Mouse (Mus musculus): ENCODE measurements at regions not wholly inside any gene's neighbourhood (a gene's known extent, or its start where the extent isn't known, plus 50 kb on each side); places are given as distances from the start of the nearest gene placed in this dataset.
"Not testable (repeated sequence)": the region's sequence is repeated elsewhere in the genome, so short reads cannot be mapped to it uniquely, and the experiment has no call there.

GRCm38 (mm10) chr15:60333573-60334306 is 317.3 kb upstream of the 4933412E24Rik start:
- Histone ChIP-seq H3K4me3 (no peak overlapping the region), H3K9me3 (no peaks in the 10 kb centered on the region), H3K4me1 (replicated peaks) (0 out of 2 replicates have a peak, but pooled peaks cover 6% of the 10 kb centered on the region), H3K9ac (no peak overlapping the region), H3K36me3 (no peaks in the 10 kb centered on the region), H3K27me3 (peaks cover 43% of the 10 kb centered on the region), H3K4me2 (no peak overlapping the region), H3K27ac (replicated peaks) (no peak overlapping the region)
- peak; percentile 27; the same call in 1 of the 2 replicates for ATAC-seq (ENCODE audit: low read depth)
- 19% methylated on average over 5 of the region's 5 CpGs for WGBS

- ATAC-seq (ENCODE audit: low read depth): no peak
- H3K4me2 ChIP-seq: no peak overlapping the region
- WGBS: 91% methylated on average over 2 of the region's 2 CpGs
- no peaks in the 10 kb centered on the region for H3K36me3 ChIP-seq
- no peak overlapping the region for H3K27ac ChIP-seq (replicated peaks)
- H3K9me3 ChIP-seq: no peaks in the 10 kb centered on the region
- no peak overlapping the region for H3K4me3 ChIP-seq
- no peaks in the 10 kb centered on the region for H3K27me3 ChIP-seq
- no peaks in the 10 kb centered on the region for H3K4me1 ChIP-seq (replicated peaks)
- H3K9ac ChIP-seq: no peak overlapping the region
Observed at GRCm38 (mm10) chr15:60317577-60317976, 301.2 kb upstream of the 4933412E24Rik start.

GRCm38 (mm10) chr15:60315210-60315609 is 298.8 kb upstream of the 4933412E24Rik start:
- WGBS: 61% methylated on average over 5 of the region's 5 CpGs
- H3K27ac ChIP-seq (replicated peaks): no peak overlapping the region
- H3K4me1 ChIP-seq (replicated peaks): no peaks in the 10 kb centered on the region
- H3K36me3 ChIP-seq: no peaks in the 10 kb centered on the region
- H3K9me3 ChIP-seq: no peaks in the 10 kb centered on the region
- no peak for ATAC-seq (ENCODE audit: low read depth)
- H3K27me3 ChIP-seq: no peaks in the 10 kb centered on the region
- no peak overlapping the region for H3K4me2 ChIP-seq
- no peak overlapping the region for H3K4me3 ChIP-seq
- H3K9ac ChIP-seq: no peak overlapping the region

- ATAC-seq (ENCODE audit: low read depth): no peak
- H3K9ac ChIP-seq: no peak overlapping the region
- H3K4me3 ChIP-seq: no peak overlapping the region
- H3K27ac ChIP-seq (replicated peaks): no peak overlapping the region
- 65% methylated on average over 3 of the region's 3 CpGs for WGBS
- no peaks in the 10 kb centered on the region for H3K36me3 ChIP-seq
- H3K9me3 ChIP-seq: no peaks in the 10 kb centered on the region
- H3K4me1 ChIP-seq (replicated peaks): 0 out of 2 replicates have a peak, but pooled peaks cover 4% of the 10 kb centered on the region
- no peaks in the 10 kb centered on the region for H3K27me3 ChIP-seq
- no peak overlapping the region for H3K4me2 ChIP-seq
Observed at GRCm38 (mm10) chr15:60309909-60310308, 293.5 kb upstream of the 4933412E24Rik start.

- Histone ChIP-seq H3K27ac (replicated peaks) (no peak overlapping the region), H3K4me3 (no peak overlapping the region), H3K4me1 (replicated peaks) (0 out of 2 replicates have a peak, but pooled peaks cover 4% of the 10 kb centered on the region), H3K9ac (no peak overlapping the region), H3K27me3 (no peaks in the 10 kb centered on the region), H3K36me3 (no peaks in the 10 kb centered on the region), H3K9me3 (no peaks in the 10 kb centered on the region), H3K4me2 (no peak overlapping the region)
- no peak for ATAC-seq (ENCODE audit: low read depth)
- WGBS: 56% methylated on average over 1 of the region's 1 CpGs
Observed at GRCm38 (mm10) chr15:60308968-60309367, 292.6 kb upstream of the 4933412E24Rik start.

GRCm38 (mm10) chr15:60308126-60308525 is 291.7 kb upstream of the 4933412E24Rik start:
- WGBS: 77% methylated on average over 2 of the region's 2 CpGs
- ATAC-seq (ENCODE audit: low read depth): no peak
- Histone ChIP-seq H3K27ac (replicated peaks) (no peak overlapping the region), H3K4me2 (no peak overlapping the region), H3K36me3 (no peaks in the 10 kb centered on the region), H3K9me3 (no peaks in the 10 kb centered on the region), H3K9ac (no peak overlapping the region), H3K4me3 (no peak overlapping the region), H3K4me1 (replicated peaks) (0 out of 2 replicates have a peak, but pooled peaks cover 4% of the 10 kb centered on the region), H3K27me3 (no peaks in the 10 kb centered on the region)

- WGBS: 74% methylated on average over 4 of the region's 4 CpGs
- no peak for ATAC-seq (ENCODE audit: low read depth)
- no peak overlapping the region for H3K4me3 ChIP-seq
- no peak overlapping the region for H3K27ac ChIP-seq (replicated peaks)
- H3K9me3 ChIP-seq: no peaks in the 10 kb centered on the region
- no peaks in the 10 kb centered on the region for H3K27me3 ChIP-seq
- 0 out of 2 replicates have a peak, but pooled peaks cover 4% of the 10 kb centered on the region for H3K4me1 ChIP-seq (replicated peaks)
- no peaks in the 10 kb centered on the region for H3K36me3 ChIP-seq
- H3K4me2 ChIP-seq: no peak overlapping the region
- H3K9ac ChIP-seq: no peak overlapping the region
Observed at GRCm38 (mm10) chr15:60303501-60303900, 287.1 kb upstream of the 4933412E24Rik start.

GRCm38 (mm10) chr15:60301939-60302338 is 285.5 kb upstream of the 4933412E24Rik start:
- 85% methylated on average over 4 of the region's 4 CpGs for WGBS
- H3K27me3 ChIP-seq: no peaks in the 10 kb centered on the region

GRCm38 (mm10) chr15:60285321-60285720 is 268.9 kb upstream of the 4933412E24Rik start:
- H3K36me3 ChIP-seq: no peaks in the 10 kb centered on the region
- no peak overlapping the region for H3K4me2 ChIP-seq
- no peaks in the 10 kb centered on the region for H3K27me3 ChIP-seq
- H3K9ac ChIP-seq: no peak overlapping the region
- no peak overlapping the region for H3K4me3 ChIP-seq
- no peaks in the 10 kb centered on the region for H3K4me1 ChIP-seq (replicated peaks)
- 18% methylated on average over 4 of the region's 4 CpGs for WGBS
- ATAC-seq (ENCODE audit: low read depth): no peak
- H3K27ac ChIP-seq (replicated peaks): no peak overlapping the region
- H3K9me3 ChIP-seq: no peaks in the 10 kb centered on the region

More at GRCm38 (mm10) chr15:60301939-60302338, 285.5 kb upstream of the 4933412E24Rik start:
- ATAC-seq (ENCODE audit: low read depth): no peak
- H3K36me3 ChIP-seq: no peaks in the 10 kb centered on the region
- H3K9me3 ChIP-seq: no peaks in the 10 kb centered on the region
- no peak overlapping the region for H3K9ac ChIP-seq
- H3K27ac ChIP-seq (replicated peaks): no peak overlapping the region
- no peaks in the 10 kb centered on the region for H3K4me1 ChIP-seq (replicated peaks)
- H3K4me2 ChIP-seq: no peak overlapping the region
- no peak overlapping the region for H3K4me3 ChIP-seq

GRCm38 (mm10) chr15:60280378-60280777 is 264.0 kb upstream of the 4933412E24Rik start:
- no peak for ATAC-seq (ENCODE audit: low read depth)
- H3K27ac ChIP-seq (replicated peaks): no peak overlapping the region
- H3K36me3 ChIP-seq: no peaks in the 10 kb centered on the region
- H3K9me3 ChIP-seq: no peaks in the 10 kb centered on the region
- no peaks in the 10 kb centered on the region for H3K4me1 ChIP-seq (replicated peaks)
- 60% methylated on average over 2 of the region's 2 CpGs for WGBS
- H3K9ac ChIP-seq: no peak overlapping the region
- no peak overlapping the region for H3K4me3 ChIP-seq
- no peak overlapping the region for H3K4me2 ChIP-seq
- H3K27me3 ChIP-seq: no peaks in the 10 kb centered on the region

GRCm38 (mm10) chr15:60253661-60254060 is 237.2 kb upstream of the 4933412E24Rik start:
- H3K4me3 ChIP-seq; H3K9ac ChIP-seq; H3K27ac ChIP-seq (replicated peaks); H3K4me2 ChIP-seq; H3K9me3 ChIP-seq; H3K27me3 ChIP-seq; ATAC-seq (ENCODE audit: low read depth); H3K36me3 ChIP-seq; H3K4me1 ChIP-seq (replicated peaks): not testable (repeated sequence)

GRCm38 (mm10) chr15:60226335-60226938 is 210.0 kb upstream of the 4933412E24Rik start:
- no peak overlapping the region for H3K27ac ChIP-seq (replicated peaks)
- no peaks in the 10 kb centered on the region for H3K4me1 ChIP-seq (replicated peaks)
- no peaks in the 10 kb centered on the region for H3K9me3 ChIP-seq
- WGBS: 79% methylated on average over 4 of the region's 4 CpGs
- no peak overlapping the region for H3K9ac ChIP-seq
- H3K36me3 ChIP-seq: no peaks in the 10 kb centered on the region
- H3K4me3 ChIP-seq: no peak overlapping the region
- ATAC-seq (ENCODE audit: low read depth): no peak
- H3K27me3 ChIP-seq: no peaks in the 10 kb centered on the region
- H3K4me2 ChIP-seq: no peak overlapping the region
